Mouse (Mus musculus) liver (tissue): ENCODE results near the gene Hmgb4.

Experiments
- DNase-seq: peaks from one replicate; pipeline ENCODE4 v3.0.0-alpha.2; 2020; ENCODE audit warnings: mixed read lengths

The Hmgb4 gene

GRCm38 (mm10) chr4:128224453-128224852, 36.3 kb downstream of the Hmgb4 start:
- no peak for DNase-seq

DNA sequence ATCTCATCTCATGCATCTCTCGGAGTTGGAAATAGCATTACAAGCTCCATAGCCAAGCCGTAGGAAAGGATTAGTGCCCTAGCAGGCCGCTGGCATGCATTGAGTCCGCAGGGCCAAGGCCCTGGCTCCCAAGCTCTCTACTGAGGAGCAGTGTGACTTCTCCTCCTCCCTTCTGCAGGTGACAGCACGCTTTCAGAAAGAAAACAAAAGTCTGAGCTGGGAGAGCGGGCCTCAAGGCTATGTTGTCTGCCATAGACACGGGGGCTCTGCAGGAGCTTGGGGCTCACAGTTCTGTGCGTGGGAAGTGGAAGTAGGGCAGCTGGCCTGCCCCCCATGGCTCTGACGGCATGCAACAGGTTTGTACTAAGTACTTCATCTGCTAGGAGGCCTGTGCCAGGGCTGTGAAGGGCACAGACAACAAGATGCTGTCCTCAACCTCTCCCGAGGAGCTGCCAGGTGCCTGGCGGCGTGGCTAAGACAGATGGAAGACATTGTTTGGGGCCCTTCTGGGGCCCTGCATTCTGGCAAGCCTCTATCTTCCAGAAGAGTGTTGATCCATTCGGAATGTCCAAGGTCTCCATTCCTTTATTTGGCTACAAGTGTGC, 42.7 kb downstream of the Hmgb4 start:
- DNase-seq, result no peak
